Mouse (Mus musculus) kidney, embryonic 14.5 days (tissue): ENCODE measurements around the gene 1700018F24Rik. TPM values are rescaled to one million over a fixed set of nuclear protein-coding genes. Genes with fewer than 3 reads are reported as not detected.
"Not testable (repeated sequence)": the region's sequence is repeated elsewhere in the genome, so short reads cannot be mapped to it uniquely, and the experiment has no call there.

ENCODE experiments used
- ATAC-seq: fragments of 200-750 bp; cut with Nextera tagmentation; 2 replicates; pipeline ENCODE4 v1.8.0; 2017; ENCODE audit warnings: moderate number of reproducible peaks, mild to moderate bottlenecking, moderate TSS enrichment, moderate library complexity; ENCODE audit not compliant: low FRiP score, low TSS enrichment
- H3K27ac ChIP-seq: fragments of 300-500 bp; sonication (generic); 2 replicates; pipeline ENCODE4 v1.5.1; 2014; ENCODE audit warnings: low read depth, mild to moderate bottlenecking, low read length, moderate library complexity, mixed read lengths
- H3K27me3 ChIP-seq: fragments of 300-500 bp; sonication (generic); 2 replicates; pipeline ENCODE4 v1.6.1; 2014; ENCODE audit warnings: mild to moderate bottlenecking, low read length; ENCODE audit not compliant: control insufficient read depth, insufficient read depth
- H3K36me3 ChIP-seq: fragments of 300-500 bp; sonication (generic); 2 replicates; pipeline ENCODE4 v1.6.1; 2014; ENCODE audit warnings: low read length, mixed read lengths; ENCODE audit not compliant: control insufficient read depth, insufficient read depth
- H3K4me1 ChIP-seq: fragments of 300-500 bp; sonication (generic); 2 replicates; pipeline ENCODE4 v1.6.1; 2014; ENCODE audit warnings: low read length, mixed read lengths; ENCODE audit not compliant: control insufficient read depth, insufficient read depth
- H3K4me2 ChIP-seq: fragments of 300-500 bp; sonication (generic); replicated peaks from 2 replicates; pipeline ENCODE4 v1.6.1; 2014; ENCODE audit warnings: low read depth, mild to moderate bottlenecking, low read length
- H3K4me3 ChIP-seq: fragments of 300-500 bp; sonication (generic); 2 replicates; pipeline ENCODE4 v1.5.1; 2014; ENCODE audit warnings: mild to moderate bottlenecking, low read length
- H3K9ac ChIP-seq: fragments of 300-500 bp; sonication (generic); 2 replicates; pipeline ENCODE4 v1.6.1; 2014; ENCODE audit warnings: low read depth, mild to moderate bottlenecking, low read length, moderate library complexity
- H3K9me3 ChIP-seq: fragments of 300-500 bp; sonication (generic); 2 replicates; pipeline ENCODE4 v1.6.1; 2016; ENCODE audit warnings: low read length; ENCODE audit not compliant: control insufficient read depth
- WGBS: fragments of 180-500 bp; shearing (Covaris S2); extraction: QIAGEN DNeasy Blood & Tissue Kit; methylation state at CpG from one replicate; pipeline ENCODE4 v1.1.7; 2014; 5-methylcytosine and 5-hydroxymethylcytosine counted together
- polyA plus RNA-seq: library from polyadenylated mRNA; unstranded; fragments of >200 nt; fragmentation: Nextera tagmentation; extraction: Ambion mirVana; gene quantifications from 2 replicates; pipeline ENCODE4 v1.2.1, GENCODE M21; 2014

1700018F24Rik gene
- not detected in 2 replicates for polyA plus RNA-seq

GRCm38 (mm10) chr5:145042690-145043089 lies at the start of gene 1700018F24Rik:
Gene 1700018F24Rik (plus strand): TSS chr5:145042990.
- H3K9ac ChIP-seq, H3K36me3 ChIP-seq, H3K9me3 ChIP-seq, H3K27ac ChIP-seq, H3K27me3 ChIP-seq, ATAC-seq, H3K4me1 ChIP-seq, H3K4me2 ChIP-seq, H3K4me3 ChIP-seq: not testable (repeated sequence)
- 61% methylated on average over 3 of the region's 3 CpGs for WGBS

GRCm38 (mm10) chr5:144998491-144998890 lies 44.3 kb upstream of the 1700018F24Rik start:
- Histone ChIP-seq H3K4me3 (no peak overlapping the region), H3K27me3 (no peaks in the 10 kb centered on the region), H3K9ac (no peak overlapping the region), H3K4me2 (no peak overlapping the region), H3K27ac (no peak overlapping the region), H3K36me3 (no peaks in the 10 kb centered on the region), H3K9me3 (no peaks in the 10 kb centered on the region), H3K4me1 (no peaks in the 10 kb centered on the region)
- no peak for ATAC-seq
- 17% methylated on average over 2 of the region's 2 CpGs for WGBS

GRCm38 (mm10) chr5:145003362-145003761 lies 39.4 kb upstream of the 1700018F24Rik start:
- H3K4me3 ChIP-seq: no peak overlapping the region
- no peak overlapping the region for H3K9ac ChIP-seq
- no peaks in the 10 kb centered on the region for H3K27me3 ChIP-seq
- H3K4me2 ChIP-seq: no peak overlapping the region
- WGBS: 81% methylated on average over 3 of the region's 3 CpGs
- no peaks in the 10 kb centered on the region for H3K4me1 ChIP-seq
- no peak for ATAC-seq
- no peak overlapping the region for H3K27ac ChIP-seq
- no peaks in the 10 kb centered on the region for H3K9me3 ChIP-seq
- H3K36me3 ChIP-seq: no peaks in the 10 kb centered on the region

GRCm38 (mm10) chr5:145004495-145004894 lies 38.3 kb upstream of the 1700018F24Rik start:
- no peak overlapping the region for H3K4me2 ChIP-seq
- H3K4me3 ChIP-seq: no peak overlapping the region
- ATAC-seq: no peak
- no peaks in the 10 kb centered on the region for H3K36me3 ChIP-seq
- no peaks in the 10 kb centered on the region for H3K4me1 ChIP-seq
- H3K27me3 ChIP-seq: no peaks in the 10 kb centered on the region
- no peak overlapping the region for H3K27ac ChIP-seq
- H3K9ac ChIP-seq: no peak overlapping the region
- 83% methylated on average over 9 of the region's 9 CpGs for WGBS
- no peaks in the 10 kb centered on the region for H3K9me3 ChIP-seq

- WGBS: 79% methylated on average over 6 of the region's 6 CpGs
- Histone ChIP-seq H3K4me2 (no peak overlapping the region), H3K27ac (no peak overlapping the region), H3K36me3 (no peaks in the 10 kb centered on the region), H3K4me1 (no peaks in the 10 kb centered on the region), H3K4me3 (no peak overlapping the region), H3K27me3 (no peaks in the 10 kb centered on the region), H3K9ac (no peak overlapping the region), H3K9me3 (no peaks in the 10 kb centered on the region)
- no peak for ATAC-seq
Observed at GRCm38 (mm10) chr5:145005596-145005995, 37.2 kb upstream of the 1700018F24Rik start.

- H3K9ac ChIP-seq: no peak overlapping the region
- no peak for ATAC-seq
- H3K36me3 ChIP-seq: no peaks in the 10 kb centered on the region
- no peak overlapping the region for H3K4me3 ChIP-seq
- WGBS: 92% methylated on average over 15 of the region's 15 CpGs
- no peak overlapping the region for H3K27ac ChIP-seq
- no peak overlapping the region for H3K4me2 ChIP-seq
- H3K27me3 ChIP-seq: no peaks in the 10 kb centered on the region
- no peaks in the 10 kb centered on the region for H3K4me1 ChIP-seq
- no peaks in the 10 kb centered on the region for H3K9me3 ChIP-seq
Observed at GRCm38 (mm10) chr5:145008878-145009659, 33.7 kb upstream of the 1700018F24Rik start.

GRCm38 (mm10) chr5:145014278-145014677 lies 28.5 kb upstream of the 1700018F24Rik start:
- no peak for ATAC-seq
- WGBS: 90% methylated on average over 1 of the region's 1 CpGs

GRCm38 (mm10) chr5:145016761-145017160 lies 26.0 kb upstream of the 1700018F24Rik start:
- not testable (repeated sequence) for H3K4me3 ChIP-seq, ATAC-seq, H3K27ac ChIP-seq, H3K9me3 ChIP-seq, H3K27me3 ChIP-seq, H3K4me2 ChIP-seq, H3K9ac ChIP-seq, H3K4me1 ChIP-seq, H3K36me3 ChIP-seq
- WGBS: 23% methylated on average over 2 of the region's 2 CpGs

More at GRCm38 (mm10) chr5:145014278-145014677, 28.5 kb upstream of the 1700018F24Rik start:
- H3K9me3 ChIP-seq: no peaks in the 10 kb centered on the region
- H3K9ac ChIP-seq: no peak overlapping the region
- H3K27ac ChIP-seq: no peak overlapping the region
- no peak overlapping the region for H3K4me3 ChIP-seq
- no peaks in the 10 kb centered on the region for H3K27me3 ChIP-seq
- H3K4me2 ChIP-seq: no peak overlapping the region
- no peaks in the 10 kb centered on the region for H3K4me1 ChIP-seq
- H3K36me3 ChIP-seq: no peaks in the 10 kb centered on the region

GRCm38 (mm10) chr5:145020254-145020653 lies 22.5 kb upstream of the 1700018F24Rik start:
- not testable (repeated sequence) for H3K27me3 ChIP-seq, ATAC-seq, H3K9ac ChIP-seq, H3K4me1 ChIP-seq, H3K36me3 ChIP-seq, H3K4me3 ChIP-seq, H3K4me2 ChIP-seq, H3K27ac ChIP-seq, H3K9me3 ChIP-seq
- 35% methylated on average over 1 of the region's 1 CpGs for WGBS
